Mouse (Mus musculus) liver, embryonic 16.5 days (tissue): ENCODE data around the gene Hgd. TPM values are rescaled to one million over a fixed set of nuclear protein-coding genes. Genes with fewer than 3 reads are reported as not detected.

Source experiments
- ATAC-seq: fragments of 200-750 bp; cut with Nextera tagmentation; 2 replicates; pipeline ENCODE4 v1.8.0; 2017; ENCODE audit warnings: low read depth, mild to moderate bottlenecking, moderate number of reproducible peaks, moderate library complexity
- H3K27ac ChIP-seq: fragments of 300-500 bp; sonication (generic); 2 replicates; pipeline ENCODE4 v1.5.1; 2014; ENCODE audit warnings: mild to moderate bottlenecking, low read length
- H3K27me3 ChIP-seq: fragments of 300-500 bp; sonication (generic); 2 replicates; pipeline ENCODE4 v1.6.1; 2014; ENCODE audit warnings: low read depth, low read length, mixed read lengths; ENCODE audit not compliant: control insufficient read depth, insufficient read depth
- H3K36me3 ChIP-seq: fragments of 300-500 bp; sonication (generic); 2 replicates; pipeline ENCODE4 v1.6.1; 2014; ENCODE audit warnings: mild to moderate bottlenecking; ENCODE audit not compliant: control insufficient read depth, insufficient read depth
- H3K4me1 ChIP-seq: fragments of 300-500 bp; sonication (generic); 2 replicates; pipeline ENCODE4 v1.6.1; 2014; ENCODE audit warnings: low read depth, low read length, mixed read lengths; ENCODE audit not compliant: control insufficient read depth
- H3K4me2 ChIP-seq: fragments of 300-500 bp; sonication (generic); 2 replicates; pipeline ENCODE4 v1.6.1; 2014; ENCODE audit warnings: low read depth, low read length, mixed read lengths
- H3K4me3 ChIP-seq: fragments of 300-500 bp; sonication (generic); 2 replicates; pipeline ENCODE4 v1.5.1; 2014; ENCODE audit warnings: low read depth, mild to moderate bottlenecking, low read length
- H3K9ac ChIP-seq: fragments of 300-500 bp; sonication (generic); 2 replicates; pipeline ENCODE4 v1.6.1; 2014; ENCODE audit warnings: low read depth, low read length
- H3K9me3 ChIP-seq: fragments of 300-500 bp; sonication (generic); replicated peaks from 2 replicates; pipeline ENCODE4 v1.6.1; 2016; ENCODE audit warnings: low read length; ENCODE audit not compliant: control insufficient read depth
- WGBS: fragments of 180-500 bp; shearing (Covaris S2); extraction: QIAGEN DNeasy Blood & Tissue Kit; methylation state at CpG from one replicate; pipeline ENCODE4 v1.1.7; 2014; ENCODE audit not compliant: insufficient replicate concordance; 5-methylcytosine and 5-hydroxymethylcytosine counted together
- polyA plus RNA-seq: library from polyadenylated mRNA; unstranded; fragments of >200 nt; fragmentation: Nextera tagmentation; extraction: Ambion mirVana; gene quantifications from 2 replicates; pipeline ENCODE4 v1.2.1, GENCODE M21; 2015

Gene Hgd
- polyA plus RNA-seq, 1 experiment from 2014 or later: 55.1 TPM

GRCm38 (mm10) chr16:37610333-37610732 is 30.4 kb downstream of the Hgd start:
- no peak overlapping the region for H3K27ac ChIP-seq
- WGBS: 75% methylated on average over 8 of the region's 8 CpGs
- no peak overlapping the region for H3K9ac ChIP-seq
- no peak overlapping the region for H3K4me2 ChIP-seq
- H3K27me3 ChIP-seq: no peaks in the 10 kb centered on the region
- ATAC-seq: no peak
- H3K4me1 ChIP-seq: no peaks in the 10 kb centered on the region
- H3K4me3 ChIP-seq: no peak overlapping the region
- H3K9me3 ChIP-seq: no peaks in the 10 kb centered on the region
- no peaks in the 10 kb centered on the region for H3K36me3 ChIP-seq

- no peak for ATAC-seq
- H3K27me3 ChIP-seq: no peaks in the 10 kb centered on the region
- H3K9ac ChIP-seq: no peak overlapping the region
- H3K27ac ChIP-seq: no peak overlapping the region
- no peak overlapping the region for H3K4me3 ChIP-seq
- H3K9me3 ChIP-seq: no peaks in the 10 kb centered on the region
- WGBS: 71% methylated on average over 7 of the region's 7 CpGs
- H3K36me3 ChIP-seq: no peaks in the 10 kb centered on the region
- no peaks in the 10 kb centered on the region for H3K4me1 ChIP-seq
- H3K4me2 ChIP-seq: no peak overlapping the region
These were observed 31.1 kb downstream of the Hgd start for GRCm38 (mm10) chr16:37611072-37611471.

- ATAC-seq: no peak
- no peaks in the 10 kb centered on the region for H3K9me3 ChIP-seq
- H3K4me3 ChIP-seq: no peak overlapping the region
- no peaks in the 10 kb centered on the region for H3K27me3 ChIP-seq
- no peak overlapping the region for H3K4me2 ChIP-seq
- no peak overlapping the region for H3K9ac ChIP-seq
- no peak overlapping the region for H3K27ac ChIP-seq
- no peaks in the 10 kb centered on the region for H3K36me3 ChIP-seq
- 78% methylated on average over 5 of the region's 5 CpGs for WGBS
- H3K4me1 ChIP-seq: no peaks in the 10 kb centered on the region
These were observed 32.1 kb downstream of the Hgd start for GRCm38 (mm10) chr16:37612013-37612412.

GRCm38 (mm10) chr16:37614540-37614939 is 34.6 kb downstream of the Hgd start:
- ATAC-seq: no peak
- Histone ChIP-seq H3K9me3 (no peaks in the 10 kb centered on the region), H3K27ac (no peak overlapping the region), H3K4me3 (no peak overlapping the region), H3K27me3 (no peaks in the 10 kb centered on the region), H3K36me3 (no peaks in the 10 kb centered on the region), H3K9ac (no peak overlapping the region), H3K4me1 (no peaks in the 10 kb centered on the region), H3K4me2 (no peak overlapping the region)
- 72% methylated on average over 9 of the region's 9 CpGs for WGBS

GRCm38 (mm10) chr16:37615429-37615828 is 35.5 kb downstream of the Hgd start:
- no peaks in the 10 kb centered on the region for H3K4me1 ChIP-seq
- ATAC-seq: no peak
- H3K27me3 ChIP-seq: no peaks in the 10 kb centered on the region
- H3K9ac ChIP-seq: no peak overlapping the region
- H3K4me3 ChIP-seq: no peak overlapping the region
- 62% methylated on average over 8 of the region's 8 CpGs for WGBS
- no peaks in the 10 kb centered on the region for H3K36me3 ChIP-seq
- H3K4me2 ChIP-seq: no peak overlapping the region
- H3K27ac ChIP-seq: no peak overlapping the region
- no peaks in the 10 kb centered on the region for H3K9me3 ChIP-seq

GRCm38 (mm10) chr16:37616104-37616503 is 36.2 kb downstream of the Hgd start:
- Histone ChIP-seq H3K36me3 (no peaks in the 10 kb centered on the region), H3K9ac (no peak overlapping the region), H3K27me3 (no peaks in the 10 kb centered on the region), H3K4me3 (no peak overlapping the region), H3K4me2 (no peak overlapping the region), H3K4me1 (no peaks in the 10 kb centered on the region), H3K9me3 (no peaks in the 10 kb centered on the region), H3K27ac (no peak overlapping the region)
- 53% methylated on average over 8 of the region's 8 CpGs for WGBS
- no peak for ATAC-seq

DNA sequence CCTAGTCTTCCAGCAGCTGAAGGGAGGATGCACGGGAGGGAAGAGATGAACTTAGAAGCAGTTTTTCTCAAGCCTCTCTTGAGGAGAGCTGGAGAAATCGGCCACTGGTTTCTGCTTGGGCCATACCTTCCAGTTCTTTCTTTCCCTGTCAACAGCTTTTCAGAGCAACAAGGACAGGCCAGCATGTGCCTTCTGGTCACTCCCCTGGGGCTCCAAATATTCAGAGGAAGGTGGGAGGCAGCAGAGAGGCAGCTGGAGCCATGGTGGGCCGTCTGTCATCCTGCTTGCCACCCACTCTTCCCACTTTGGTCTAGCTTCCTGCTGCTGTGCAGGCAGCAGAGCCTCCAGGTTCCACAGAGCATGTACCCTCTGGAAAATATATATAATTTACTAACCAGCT is 37.7 kb downstream of the Hgd start:
- Histone ChIP-seq H3K4me3 (no peak overlapping the region), H3K4me2 (no peak overlapping the region), H3K9ac (no peak overlapping the region), H3K27me3 (no peaks in the 10 kb centered on the region), H3K9me3 (no peaks in the 10 kb centered on the region), H3K36me3 (no peaks in the 10 kb centered on the region), H3K4me1 (no peaks in the 10 kb centered on the region), H3K27ac (no peak overlapping the region)
- no peak for ATAC-seq
- WGBS: 51% methylated on average over 3 of the region's 3 CpGs

GRCm38 (mm10) chr16:37622403-37622802 is 42.5 kb downstream of the Hgd start:
- WGBS: 37% methylated on average over 3 of the region's 3 CpGs
- no peaks in the 10 kb centered on the region for H3K9me3 ChIP-seq
- no peak overlapping the region for H3K9ac ChIP-seq
- no peak overlapping the region for H3K4me3 ChIP-seq
- no peak for ATAC-seq
- H3K36me3 ChIP-seq: no peaks in the 10 kb centered on the region
- no peaks in the 10 kb centered on the region for H3K4me1 ChIP-seq
- H3K4me2 ChIP-seq: no peak overlapping the region
- no peak overlapping the region for H3K27ac ChIP-seq
- no peaks in the 10 kb centered on the region for H3K27me3 ChIP-seq

- no peak for ATAC-seq
- WGBS: 58% methylated on average over 5 of the region's 5 CpGs
- Histone ChIP-seq H3K9me3 (no peaks in the 10 kb centered on the region), H3K4me2 (no peak overlapping the region), H3K27me3 (no peaks in the 10 kb centered on the region), H3K27ac (no peak overlapping the region), H3K9ac (no peak overlapping the region), H3K4me1 (no peaks in the 10 kb centered on the region), H3K36me3 (no peaks in the 10 kb centered on the region), H3K4me3 (no peak overlapping the region)
These were observed 43.0 kb downstream of the Hgd start for GRCm38 (mm10) chr16:37622919-37623318.
